Mouse (Mus musculus) kidney, postnatal 0 days (tissue): ENCODE measurements around the gene Catsper3. TPM values are rescaled to one million over a fixed set of nuclear protein-coding genes. Genes with fewer than 3 reads are reported as not detected.

Experiments
- ATAC-seq: fragments of 200-750 bp; cut with Nextera tagmentation; replicated peaks from 2 replicates; pipeline ENCODE4 v1.8.0; 2017; ENCODE audit warnings: low read depth, moderate number of reproducible peaks, moderate TSS enrichment, moderate library complexity; ENCODE audit not compliant: low FRiP score
- DNase-seq: peaks from one replicate; pipeline ENCODE4 v3.0.0-alpha.2; 2016; ENCODE audit warnings: low spot score
- H3K27ac ChIP-seq: fragments of 300-500 bp; sonication (generic); 2 replicates; pipeline ENCODE4 v1.5.1; 2014; ENCODE audit warnings: mild to moderate bottlenecking
- H3K27me3 ChIP-seq: fragments of 300-500 bp; sonication (generic); 2 replicates; pipeline ENCODE4 v1.6.1; 2014; ENCODE audit warnings: low read length, mixed read lengths; ENCODE audit not compliant: insufficient read depth
- H3K36me3 ChIP-seq: fragments of 300-500 bp; sonication (generic); 2 replicates; pipeline ENCODE4 v1.6.1; 2014; ENCODE audit warnings: low read length, mixed read lengths; ENCODE audit not compliant: insufficient read depth
- H3K4me1 ChIP-seq: fragments of 300-500 bp; sonication (generic); replicated peaks from 2 replicates; pipeline ENCODE4 v1.6.1; 2014; ENCODE audit warnings: antibody characterized with exemption, low read length, mixed read lengths; ENCODE audit not compliant: insufficient read depth
- H3K4me2 ChIP-seq: fragments of 300-500 bp; sonication (generic); 2 replicates; pipeline ENCODE4 v1.6.1; 2014; ENCODE audit warnings: mild to moderate bottlenecking, low read length, moderate library complexity, mixed read lengths
- H3K4me3 ChIP-seq: fragments of 300-500 bp; sonication (generic); replicated peaks from 2 replicates; pipeline ENCODE4 v1.5.1; 2014; ENCODE audit warnings: low read depth, low read length
- H3K9ac ChIP-seq: fragments of 300-500 bp; sonication (generic); 2 replicates; pipeline ENCODE4 v1.6.1; 2014; ENCODE audit warnings: low read depth, low read length
- H3K9me3 ChIP-seq: fragments of 300-500 bp; sonication (generic); replicated peaks from 2 replicates; pipeline ENCODE4 v1.6.1; 2016; ENCODE audit warnings: low read length, inconsistent platforms, mixed read lengths
- CTCF ChIP-seq: IDR thresholded peaks from 2 replicates; pipeline ENCODE4 v1.5.1; 2016; ENCODE audit warnings: antibody characterized with exemption, low read depth, mild to moderate bottlenecking, moderate library complexity
- WGBS: fragments of 180-500 bp; shearing (Covaris S2); extraction: QIAGEN DNeasy Blood & Tissue Kit; methylation state at CpG from one replicate; pipeline ENCODE4 v1.1.7; 2014; 5-methylcytosine and 5-hydroxymethylcytosine counted together
- polyA plus RNA-seq: library from polyadenylated mRNA; unstranded; fragments of >200 nt; fragmentation: Nextera tagmentation; extraction: Ambion mirVana; gene quantifications from 2 replicates; pipeline ENCODE4 v1.2.1, GENCODE M21; 2015

Catsper3 gene
- polyA plus RNA-seq, 1 experiment from 2014 or later = 0.14 TPM

DNA sequence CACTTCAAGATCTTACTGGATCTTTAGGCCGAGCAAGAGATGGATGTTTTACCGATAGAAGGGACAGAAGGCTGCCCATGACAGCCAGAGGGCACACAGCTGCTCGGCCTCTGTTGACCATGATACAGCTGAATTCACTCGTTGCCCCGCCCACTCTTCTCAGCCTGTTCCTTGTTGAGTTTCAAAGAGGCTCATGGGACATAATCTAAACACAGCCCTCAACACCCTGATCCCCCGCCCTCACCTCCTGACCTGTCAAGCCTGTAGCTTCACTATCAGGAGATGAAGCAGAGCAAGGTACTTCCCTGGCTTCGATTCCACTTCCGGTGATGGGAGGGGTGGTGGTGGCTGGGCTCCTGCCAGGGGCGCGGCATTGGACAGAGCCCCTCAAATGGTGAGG lies 63.4 kb downstream of the Catsper3 start:
- Histone ChIP-seq H3K4me3 (no peak overlapping the region), H3K4me1 (no peaks in the 10 kb centered on the region; the same call in 1 of the 2 replicates), H3K9ac (no peak overlapping the region), H3K27me3 (peaks cover 16% of the 10 kb centered on the region; the same call in 1 of the 2 replicates), H3K9me3 (no peaks in the 10 kb centered on the region), H3K4me2 (peak overlapping the region; percentile 36), H3K27ac (no peak overlapping the region), H3K36me3 (no peaks in the 10 kb centered on the region)
- ATAC-seq (peak; percentile 63; the same call in 1 of the 2 replicates), DNase-seq (peak; percentile 70)
- 5% methylated on average over 10 of the region's 10 CpGs for WGBS
- TF ChIP-seq CTCF = no peak

DNA sequence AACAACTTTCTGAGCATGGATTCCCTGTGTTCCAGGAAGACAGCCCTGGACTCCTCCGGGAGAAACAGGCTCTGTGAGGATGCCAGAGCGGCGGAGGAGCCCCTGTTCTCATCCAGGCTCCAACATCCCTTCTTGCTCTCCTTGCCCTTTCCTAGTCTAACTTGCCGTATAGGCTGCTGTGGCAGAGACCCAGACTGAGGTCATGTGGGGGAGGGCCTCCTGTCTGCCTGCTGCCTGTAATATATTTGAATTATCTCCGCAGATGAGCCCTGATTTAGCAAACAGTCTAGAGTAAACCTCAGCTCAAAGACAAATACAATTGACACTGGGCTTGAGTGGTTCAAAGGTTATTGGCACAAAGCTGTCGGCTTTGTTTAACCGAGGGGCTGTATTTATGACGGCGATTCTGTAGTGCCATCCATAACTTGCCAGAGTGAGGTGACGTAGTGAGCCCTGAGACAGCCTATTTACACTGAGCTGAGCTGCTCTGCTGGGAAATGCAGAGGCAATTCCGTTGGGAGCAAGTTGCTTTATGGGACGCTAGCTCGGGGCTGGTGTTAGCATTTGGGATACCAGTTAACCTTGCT lies 64.3 kb downstream of the Catsper3 start:
- H3K4me3 ChIP-seq = no peak overlapping the region
- no peak overlapping the region for H3K9ac ChIP-seq
- H3K27ac ChIP-seq = no peak overlapping the region
- 22% methylated on average over 13 of the region's 13 CpGs for WGBS
- no peak for TF ChIP-seq CTCF
- DNase-seq (no peak), ATAC-seq (no peak)
- no peaks in the 10 kb centered on the region; the same call in 1 of the 2 replicates for H3K4me1 ChIP-seq
- H3K4me2 ChIP-seq = no peak overlapping the region
- no peaks in the 10 kb centered on the region for H3K36me3 ChIP-seq
- H3K9me3 ChIP-seq = no peaks in the 10 kb centered on the region
- peaks cover 16% of the 10 kb centered on the region; the same call in 1 of the 2 replicates for H3K27me3 ChIP-seq

DNA sequence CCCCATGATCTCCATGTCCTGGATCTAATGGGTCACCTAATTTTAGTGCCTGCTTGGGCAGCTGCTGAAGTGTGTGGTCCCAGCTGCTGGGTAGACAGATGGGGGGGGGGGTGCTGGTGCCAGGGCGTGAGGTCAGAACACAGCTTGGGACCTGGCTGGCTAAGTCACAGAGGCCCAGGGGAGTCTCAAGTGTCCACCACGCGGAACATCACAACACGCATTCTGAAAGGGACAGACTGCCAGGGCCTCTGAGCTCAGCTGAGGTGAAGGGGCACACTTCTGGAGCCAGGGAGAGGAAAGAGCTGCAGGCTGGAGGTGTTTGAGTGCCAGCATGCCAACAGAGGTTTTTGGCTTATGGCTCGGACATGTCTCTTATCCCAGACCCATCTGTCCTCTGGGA lies 66.4 kb downstream of the Catsper3 start:
- Histone ChIP-seq H3K4me2 (no peak overlapping the region), H3K36me3 (no peaks in the 10 kb centered on the region), H3K27me3 (peaks cover 9% of the 10 kb centered on the region; the same call in 1 of the 2 replicates), H3K4me1 (no peaks in the 10 kb centered on the region; the same call in 1 of the 2 replicates), H3K9ac (no peak overlapping the region), H3K9me3 (no peaks in the 10 kb centered on the region), H3K4me3 (no peak overlapping the region), H3K27ac (no peak overlapping the region)
- DNase-seq (no peak), ATAC-seq (no peak)
- WGBS = 67% methylated on average over 5 of the region's 5 CpGs
- TF ChIP-seq CTCF = no peak

DNA sequence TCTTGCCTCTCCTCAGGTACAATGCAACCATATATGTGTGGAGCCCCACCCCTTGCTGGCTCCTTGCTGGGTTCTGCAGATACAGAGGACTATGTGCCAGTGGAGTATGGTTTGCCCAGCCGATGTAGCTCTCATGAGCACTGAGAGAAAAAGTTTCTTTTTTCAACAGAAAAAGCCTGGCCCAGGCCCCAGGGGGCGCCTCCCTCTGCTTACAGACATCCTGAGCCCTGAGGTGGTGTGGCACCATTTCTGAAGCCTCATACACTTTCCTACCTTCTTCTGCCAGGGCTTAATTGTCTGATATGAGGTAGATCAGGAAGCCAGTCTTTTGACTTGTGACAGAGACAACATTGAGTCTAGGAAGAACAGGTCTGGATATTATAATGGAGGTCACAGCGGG lies 67.8 kb downstream of the Catsper3 start:
- no peaks in the 10 kb centered on the region for H3K9me3 ChIP-seq
- no peaks in the 10 kb centered on the region for H3K27me3 ChIP-seq
- H3K27ac ChIP-seq = no peak overlapping the region
- no peaks in the 10 kb centered on the region; the same call in 1 of the 2 replicates for H3K4me1 ChIP-seq
- 80% methylated on average over 3 of the region's 3 CpGs for WGBS
- DNase-seq (no peak), ATAC-seq (no peak)
- no peak overlapping the region for H3K4me2 ChIP-seq
- H3K4me3 ChIP-seq = no peak overlapping the region
- TF ChIP-seq CTCF = peak; percentile 13; the same call in 1 of the 2 replicates
- H3K9ac ChIP-seq = no peak overlapping the region
- H3K36me3 ChIP-seq = no peaks in the 10 kb centered on the region

DNA sequence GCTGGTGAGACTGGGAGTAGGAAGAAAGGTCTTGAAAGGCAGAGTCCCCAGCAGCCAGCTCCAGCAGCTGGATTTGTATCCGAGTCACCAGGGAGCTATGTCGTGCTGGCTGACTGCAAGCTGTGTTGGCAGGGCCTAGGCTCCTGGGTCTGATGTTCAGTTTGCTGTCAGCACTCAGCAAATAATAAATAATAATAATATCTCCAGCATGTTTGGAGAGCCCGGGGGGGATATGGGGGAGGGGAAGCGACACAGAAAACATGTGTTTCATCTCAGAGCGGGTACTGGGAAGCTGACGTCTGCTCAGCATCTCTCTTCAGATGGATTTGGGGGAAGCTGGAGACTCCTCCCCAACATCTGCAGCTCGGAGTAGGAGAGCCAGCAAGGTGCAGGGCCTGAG lies 71.4 kb downstream of the Catsper3 start:
- DNase-seq = peak; percentile 34
- H3K4me3 ChIP-seq = no peak overlapping the region
- no peaks in the 10 kb centered on the region for H3K27me3 ChIP-seq
- no peaks in the 10 kb centered on the region for H3K36me3 ChIP-seq
- no peak for TF ChIP-seq CTCF
- WGBS = 45% methylated on average over 7 of the region's 7 CpGs
- H3K9me3 ChIP-seq = no peaks in the 10 kb centered on the region
- H3K27ac ChIP-seq = no peak overlapping the region
- H3K4me1 ChIP-seq = no peaks in the 10 kb centered on the region
- no peak for ATAC-seq
- H3K9ac ChIP-seq = no peak overlapping the region
- no peak overlapping the region for H3K4me2 ChIP-seq

DNA sequence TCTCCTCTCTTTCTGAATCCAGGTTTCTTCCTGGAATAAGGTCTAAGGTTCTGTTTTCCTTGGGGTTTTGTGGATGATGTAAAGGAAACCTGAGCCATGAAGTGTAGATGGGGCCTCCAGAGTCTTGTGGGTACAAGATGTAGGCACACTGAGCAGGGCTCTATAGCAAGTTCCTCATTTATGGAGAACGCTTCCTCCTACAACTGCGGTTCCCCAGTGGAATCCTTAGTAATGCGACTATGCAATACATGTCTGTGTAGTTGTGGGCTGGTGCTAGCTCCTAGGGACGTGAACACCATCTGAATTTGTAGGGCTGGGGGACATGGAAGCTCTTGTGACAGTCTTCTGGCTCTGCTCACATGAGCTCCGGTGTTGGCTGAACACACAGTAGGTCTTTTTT lies 74.1 kb downstream of the Catsper3 start:
- Histone ChIP-seq H3K27me3 (no peaks in the 10 kb centered on the region), H3K4me2 (no peak overlapping the region), H3K27ac (no peak overlapping the region)

More for the DNA sequence above, 74.1 kb downstream of the Catsper3 start:
- H3K9me3 ChIP-seq = no peaks in the 10 kb centered on the region
- no peak overlapping the region for H3K4me3 ChIP-seq
- no peak overlapping the region for H3K9ac ChIP-seq
- no peaks in the 10 kb centered on the region for H3K4me1 ChIP-seq
- no peak for ATAC-seq
- TF ChIP-seq CTCF = no peak
- DNase-seq = no peak
- whole genome bisulfite sequencing = 89% methylated on average over 5 of the region's 5 CpGs
- no peaks in the 10 kb centered on the region for H3K36me3 ChIP-seq

Other genes with a start within 250 kb of the Catsper3 start
- gene Ddx41, start 247.9 kb upstream of the Catsper3 start, polyA plus RNA-seq = 60.1 and 60.3 TPM in 2 replicates
- gene Fam193b, start 213.4 kb upstream of the Catsper3 start, polyA plus RNA-seq = 23.9 and 24.9 TPM in 2 replicates
- 136 and 160 TPM in 2 replicates for gene Tmed9, start 210.8 kb upstream of the Catsper3 start, polyA plus RNA-seq
- 20.1 and 22.8 TPM in 2 replicates for gene B4galt7, start 184.7 kb upstream of the Catsper3 start, polyA plus RNA-seq
- gene Caml, start 161.6 kb upstream of the Catsper3 start, polyA plus RNA-seq = 50.6 and 53.0 TPM in 2 replicates
- gene Ddx46, start 149.5 kb upstream of the Catsper3 start, polyA plus RNA-seq = 27.4 and 28.3 TPM in 2 replicates
- gene B230219D22Rik, start 91.4 kb upstream of the Catsper3 start, polyA plus RNA-seq = 40.7 and 41.2 TPM in 2 replicates
- 94.5 and 102 TPM in 2 replicates for gene Txndc15, start 69.9 kb upstream of the Catsper3 start, polyA plus RNA-seq
- gene Pcbd2, start 57.2 kb upstream of the Catsper3 start, polyA plus RNA-seq = 64.7 and 68.5 TPM in 2 replicates
- 0.08 TPM in 1 of 2 replicates, not detected in the other for gene Pitx1, start 51.6 kb downstream of the Catsper3 start, polyA plus RNA-seq